Mouse (Mus musculus) cerebellum, adult 2 months (tissue): ENCODE data around the gene Actr10.

ENCODE experiments used
- CTCF ChIP-seq: fragments of 200-500 bp; IDR thresholded peaks from 2 replicates; pipeline ENCODE4 v1.5.1; 2011; ENCODE audit warnings: low read depth, mild to moderate bottlenecking, control low read depth, low read length, moderate library complexity, borderline replicate concordance; ENCODE audit not compliant: insufficient read depth
- POLR2A ChIP-seq: fragments of 200-500 bp; IDR thresholded peaks from 2 replicates; pipeline ENCODE4 v1.6.1; 2011; ENCODE audit warnings: low read length, control low read depth, borderline replicate concordance; ENCODE audit not compliant: insufficient read depth

- TF ChIP-seq CTCF (no peak), POLR2A (no peak)
Observed at GRCm38 (mm10) chr12:70907651-70908050, 30.0 kb upstream of the Actr10 start.
